Mouse (Mus musculus) CH12.LX (cell line): ENCODE results near the gene Gm21969. TPM values are rescaled to one million over a fixed set of nuclear protein-coding genes. Genes with fewer than 3 reads are reported as not detected.

Source experiments
- DNase-seq: peaks from one replicate; pipeline ENCODE4 v3.0.0-alpha.2; 2013; ENCODE audit errors: extremely low read depth
- H3K27ac ChIP-seq: 2 replicates; pipeline ENCODE4 v1.5.1; 2012; ENCODE audit warnings: low read depth, mild to moderate bottlenecking, control low read depth, moderate library complexity; ENCODE audit not compliant: insufficient read depth
- H3K27me3 ChIP-seq: replicated peaks from 2 replicates; pipeline ENCODE3; 2012; ENCODE audit warnings: inconsistent platforms
- H3K36me3 ChIP-seq, 2 experiments: replicated peaks in 1 of 2; 2 replicates each; pipeline versions ENCODE3 to v1.6.1; 2012; ENCODE audit warnings: inconsistent platforms in 1 of 2, low read length in 1 of 2, mild to moderate bottlenecking in 1 of 2, mixed read lengths in 1 of 2, moderate library complexity in 1 of 2; ENCODE audit not compliant: control insufficient read depth in 1 of 2, insufficient read depth in 1 of 2
- H3K4me1 ChIP-seq, 2 experiments: 2 replicates each; pipeline ENCODE4 v1.6.1; 2012; ENCODE audit warnings: inconsistent platforms in 1 of 2, moderate library complexity in 1 of 2; ENCODE audit not compliant: insufficient read depth in 2 of 2, control insufficient read depth in 1 of 2
- H3K4me2 ChIP-seq: 2 replicates; pipeline ENCODE4 v1.6.1; 2012; ENCODE audit warnings: low read depth, mild to moderate bottlenecking, control low read depth; ENCODE audit not compliant: poor library complexity, insufficient read depth, severe bottlenecking
- H3K4me3 ChIP-seq, 3 experiments: fragments of 150-350 bp in 1 of 3; sonication (generic) in 1 of 3; replicated peaks in 1 of 3; 2 replicates each; pipeline versions ENCODE3 to v1.5.1; 2011 to 2012; ENCODE audit warnings: low read depth in 2 of 3, low read length in 2 of 3, mild to moderate bottlenecking in 2 of 3, moderate library complexity in 2 of 3, control low read depth in 1 of 3, improper control_type of control experiment in 1 of 3, inconsistent platforms in 1 of 3, mixed read lengths in 1 of 3; ENCODE audit not compliant: poor library complexity in 1 of 3
- H3K79me2 ChIP-seq: replicated peaks from 2 replicates; pipeline ENCODE4 v1.6.1; 2012; ENCODE audit warnings: mild to moderate bottlenecking, moderate library complexity; ENCODE audit not compliant: control insufficient read depth, poor library complexity, insufficient read depth, severe bottlenecking; ENCODE audit errors: extremely low read depth
- H3K9ac ChIP-seq: 2 replicates; pipeline ENCODE4 v1.6.1; 2012; ENCODE audit warnings: low read depth, mild to moderate bottlenecking, control low read depth, moderate library complexity; ENCODE audit not compliant: insufficient read depth
- H3K9me3 ChIP-seq: replicated peaks from 2 replicates; pipeline ENCODE3; 2012; ENCODE audit warnings: low read length, inconsistent platforms, mixed read lengths
- CHD2 ChIP-seq: IDR thresholded peaks from 2 replicates; pipeline ENCODE4 v1.6.1; 2011; ENCODE audit warnings: low read length, improper control_type of control experiment
- CTCF ChIP-seq, 2 experiments: IDR thresholded peaks in 1 of 2; conservative IDR thresholded peaks in 1 of 2; 2 replicates each; pipeline ENCODE4 v1.5.1; 2011 to 2012; ENCODE audit warnings: low read depth in 2 of 2, low read length in 2 of 2, improper control_type of control experiment in 1 of 2, inconsistent platforms in 1 of 2, mild to moderate bottlenecking in 1 of 2, moderate library complexity in 1 of 2
- EP300 ChIP-seq: IDR thresholded peaks from 2 replicates; pipeline ENCODE4 v1.6.1; 2011; ENCODE audit warnings: low read length, improper control_type of control experiment
- JUN ChIP-seq: IDR thresholded peaks from 2 replicates; pipeline ENCODE4 v1.6.1; 2011; ENCODE audit warnings: low read depth, mild to moderate bottlenecking, low read length, improper control_type of control experiment, moderate library complexity; ENCODE audit not compliant: insufficient read depth
- JUND ChIP-seq: conservative IDR thresholded peaks from 2 replicates; pipeline ENCODE4 v1.6.1; 2011; ENCODE audit warnings: low read depth, low read length, improper control_type of control experiment
- KAT2A ChIP-seq: IDR thresholded peaks from 2 replicates; pipeline ENCODE4 v1.6.1; 2012; ENCODE audit warnings: low read length, improper control_type of control experiment, inconsistent platforms; ENCODE audit not compliant: insufficient replicate concordance
- MAFK ChIP-seq: IDR thresholded peaks from 2 replicates; pipeline ENCODE4 v1.6.1; 2011; ENCODE audit warnings: low read length, improper control_type of control experiment; ENCODE audit not compliant: insufficient replicate concordance
- MAZ ChIP-seq: IDR thresholded peaks from 2 replicates; pipeline ENCODE4 v1.6.1; 2012; ENCODE audit warnings: low read depth, mild to moderate bottlenecking, inconsistent platforms, low read length, improper control_type of control experiment, moderate library complexity
- MEF2A ChIP-seq: IDR thresholded peaks from 2 replicates; pipeline ENCODE4 v1.6.1; 2014; ENCODE audit warnings: low read depth, mild to moderate bottlenecking, inconsistent platforms, low read length, improper control_type of control experiment, borderline replicate concordance
- MXI1 ChIP-seq: IDR thresholded peaks from 2 replicates; pipeline ENCODE4 v1.6.1; 2011; ENCODE audit warnings: mild to moderate bottlenecking, low read depth, low read length, improper control_type of control experiment
- MYC ChIP-seq: IDR thresholded peaks from 2 replicates; pipeline ENCODE4 v1.6.1; 2011; ENCODE audit warnings: low read depth, mild to moderate bottlenecking, improper control_type of control experiment, low read length
- NELFE ChIP-seq: IDR thresholded peaks from 2 replicates; pipeline ENCODE4 v1.6.1; 2011; ENCODE audit warnings: low read depth, low read length, improper control_type of control experiment
- POLR2A ChIP-seq: IDR thresholded peaks from 2 replicates; pipeline ENCODE4 v1.6.1; 2011; ENCODE audit warnings: low read depth, mild to moderate bottlenecking, improper control_type of control experiment, low read length
- RAD21 ChIP-seq: IDR thresholded peaks from 2 replicates; pipeline ENCODE4 v1.6.1; 2011; ENCODE audit warnings: low read depth, mild to moderate bottlenecking, low read length, improper control_type of control experiment, moderate library complexity
- SIN3A ChIP-seq: IDR thresholded peaks from 2 replicates; pipeline ENCODE4 v1.6.1; 2012; ENCODE audit warnings: low read length, improper control_type of control experiment, inconsistent platforms
- SMC3 ChIP-seq: IDR thresholded peaks from 2 replicates; pipeline ENCODE4 v1.6.1; 2011; ENCODE audit warnings: low read depth, low read length, improper control_type of control experiment
- TCF12 ChIP-seq: IDR thresholded peaks from 2 replicates; pipeline ENCODE4 v1.6.1; 2014; ENCODE audit warnings: low read depth, mild to moderate bottlenecking, inconsistent platforms, low read length, improper control_type of control experiment
- UBTF ChIP-seq: IDR thresholded peaks from 2 replicates; pipeline ENCODE4 v1.6.1; 2012; ENCODE audit warnings: low read depth, mild to moderate bottlenecking, inconsistent platforms, low read length, improper control_type of control experiment, moderate library complexity
- USF1 ChIP-seq: IDR thresholded peaks from 2 replicates; pipeline ENCODE4 v1.6.1; 2014; ENCODE audit warnings: low read depth, mild to moderate bottlenecking, inconsistent platforms, low read length, improper control_type of control experiment
- ZMIZ1 ChIP-seq: IDR thresholded peaks from 2 replicates; pipeline ENCODE4 v1.6.1; 2012; ENCODE audit warnings: low read depth, mild to moderate bottlenecking, inconsistent platforms, low read length, improper control_type of control experiment
- dilution Hi-C: fragments of 300-500 bp; cut with MboI; formaldehyde crosslinking; loops from 2 replicates; pipeline ENCODE4 v1.14.3; 2020; ENCODE audit warnings: low sequenced_read_pairs; ENCODE audit not compliant: extremely low pct_unique_long_range_greater_than_20kb, extremely low pct_ligation_motif_present
- in situ Hi-C: fragments of 300-500 bp; cut with MboI; formaldehyde crosslinking; loops from 3 replicates; pipeline ENCODE4 v1.14.3; 2019; ENCODE audit warnings: low sequenced_read_pairs, low pct_ligation_motif_present, low pct_unique_long_range_greater_than_20kb, mixed read lengths
- polyA plus RNA-seq: library from polyadenylated mRNA; unstranded; fragments of >175 nt; gene quantifications from 2 replicates; pipeline ENCODE4 v1.2.1, GENCODE M21; 2012; ENCODE audit warnings: low read depth; ENCODE audit not compliant: insufficient read length
- total RNA-seq, 2 experiments: library from RNA; depleted of rRNA; stranded (reverse); fragments of 300-350 nt in 1 of 2; fragments of >200 nt in 1 of 2; gene quantifications; 2 replicates each; pipeline ENCODE4 v1.2.3; 2012 to 2014

Gene Gm21969
- total and polyA plus RNA-seq, 3 experiments = not detected

GRCm38 (mm10) chr4:139702914-139703313, 99.9 kb downstream of the Gm21969 start:
- Histone ChIP-seq H3K36me3 (no peaks in the 10 kb centered on the region), H3K9ac (no peak overlapping the region), H3K27ac (no peak overlapping the region), H3K79me2 (no peaks in the 10 kb centered on the region), H3K4me2 (no peak overlapping the region), H3K4me1 (no peaks in the 10 kb centered on the region), H3K9me3 (peaks cover 2% of the 10 kb centered on the region), H3K27me3 (peaks cover 35% of the 10 kb centered on the region), H3K4me3 (no peak overlapping the region)
- dilution Hi-C loops (no loop called here), in situ Hi-C loops (no loop called here)
- TF ChIP-seq TCF12 (no peak), ZMIZ1 (no peak), JUN (no peak), KAT2A (no peak), UBTF (no peak), JUND (no peak), MAZ (no peak), MXI1 (no peak)
- no peak for DNase-seq

GRCm38 (mm10) chr4:139703468-139703867, 100.5 kb downstream of the Gm21969 start:
- DNase-seq = peak; percentile 14
- no peak overlapping the region for H3K4me3 ChIP-seq
- H3K79me2 ChIP-seq = no peaks in the 10 kb centered on the region
- no peak overlapping the region for H3K9ac ChIP-seq
- H3K4me2 ChIP-seq = no peak overlapping the region
- H3K9me3 ChIP-seq = peaks cover 2% of the 10 kb centered on the region
- no peaks in the 10 kb centered on the region for H3K4me1 ChIP-seq
- dilution Hi-C loops = no loop called here
- in situ Hi-C loops = no loop called here
- no peaks in the 10 kb centered on the region for H3K36me3 ChIP-seq
- TF ChIP-seq MYC (no peak), EP300 (no peak), MEF2A (no peak), NELFE (no peak), SIN3A (no peak), ZMIZ1 (no peak), SMC3 (peak; percentile 31; the same call in 1 of the 2 replicates), USF1 (no peak), RAD21 (peak; percentile 20), CTCF (conservative IDR thresholded peaks at IDR 0.05 in 1 of 2, IDR thresholded peaks at IDR 0.05 in 1 of 2; ENCODE audit: low read depth in 2 of 2, low read length in 2 of 2) (peak in 1 of 2 experiments; percentile 46; a peak in 2 of 4 replicates), CHD2 (no peak), MAFK (no peak), POLR2A (no peak)
- H3K27me3 ChIP-seq = peaks cover 34% of the 10 kb centered on the region
- no peak overlapping the region for H3K27ac ChIP-seq
